Mouse (Mus musculus) heart, adult 2 months (tissue): ENCODE results near the gene Sh2d4b.

ENCODE experiments used
- CTCF ChIP-seq: fragments of 200-600 bp; IDR thresholded peaks from 2 replicates; pipeline ENCODE4 v1.8.1; 2022; ENCODE audit warnings: antibody characterized with exemption, mild to moderate bottlenecking, moderate library complexity
- EP300 ChIP-seq: fragments of 200-500 bp; IDR thresholded peaks from 2 replicates; pipeline ENCODE4 v1.6.1; 2011; ENCODE audit warnings: low read depth, low read length, control low read depth; ENCODE audit not compliant: insufficient read depth
- POLR2A ChIP-seq: fragments of 200-500 bp; IDR thresholded peaks from 2 replicates; pipeline ENCODE4 v1.6.1; 2011; ENCODE audit warnings: mild to moderate bottlenecking, low read depth, low read length, control low read depth; ENCODE audit not compliant: insufficient read depth

DNA sequence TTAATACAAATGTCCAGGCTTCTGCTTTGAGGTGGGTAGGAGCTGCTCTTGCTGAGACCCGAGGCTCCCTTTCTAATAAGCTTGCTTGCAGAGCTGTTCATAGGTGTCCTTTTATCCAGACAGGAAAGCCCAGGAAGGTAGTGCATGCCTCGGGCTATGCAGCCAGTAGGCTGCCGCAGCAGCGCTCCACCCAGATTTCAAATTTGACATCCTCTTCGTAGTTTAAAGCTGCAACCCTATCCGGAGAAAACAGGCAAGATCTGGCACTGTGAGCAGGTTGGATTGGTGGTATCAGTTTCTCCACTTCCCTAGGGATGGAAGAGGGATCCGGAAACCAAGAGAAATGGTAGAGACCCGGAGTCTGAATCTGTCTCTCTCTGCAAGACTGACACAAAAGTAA lies 818 bp upstream of the Sh2d4b start:
- TF ChIP-seq CTCF (no peak), EP300 (no peak), POLR2A (no peak)
